Mouse (Mus musculus) heart, adult 18-20 months (tissue): ENCODE measurements at regions not wholly inside any gene's neighbourhood (a gene's known extent, or its start where the extent isn't known, plus 50 kb on each side); places are given as distances from the start of the nearest gene placed in this dataset.
A peak's percentile ranks its signal among the peaks of the same experiment; 100 is the strongest.

Source experiments
- DNase-seq, 2 experiments: peaks; one replicate each; pipeline ENCODE4 v3.0.0; 2021 to 2022; ENCODE audit warnings: mixed read lengths in 1 of 2

GRCm38 (mm10) chr4:107736866-107737265, 52.8 kb upstream of the Dmrtb1 start:
- no peak for DNase-seq

- DNase-seq, result peak; percentile 63 to 89
These were observed 53.9 kb upstream of the Dmrtb1 start for GRCm38 (mm10) chr4:107737907-107738306.

DNA sequence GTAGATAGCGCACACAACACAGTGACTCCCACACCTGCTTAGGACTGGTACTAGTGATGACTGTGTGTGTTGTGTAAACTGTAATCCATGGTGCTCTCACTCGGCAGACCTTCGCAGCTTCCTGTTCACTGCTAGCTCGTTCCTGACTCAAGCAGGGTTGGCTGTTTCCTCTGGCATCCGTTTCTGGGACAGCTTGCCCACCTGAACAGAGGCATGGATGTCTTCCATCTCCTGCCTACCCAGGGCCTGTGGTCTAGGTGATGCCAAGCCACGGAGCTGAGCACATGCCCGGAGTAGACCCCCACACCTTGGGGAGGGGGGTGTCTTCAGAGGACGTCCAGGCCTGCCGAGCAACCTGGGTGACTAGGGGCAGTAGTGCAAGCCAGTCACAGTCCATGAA, 54.7 kb upstream of the Dmrtb1 start:
- DNase-seq, result no peak

DNA sequence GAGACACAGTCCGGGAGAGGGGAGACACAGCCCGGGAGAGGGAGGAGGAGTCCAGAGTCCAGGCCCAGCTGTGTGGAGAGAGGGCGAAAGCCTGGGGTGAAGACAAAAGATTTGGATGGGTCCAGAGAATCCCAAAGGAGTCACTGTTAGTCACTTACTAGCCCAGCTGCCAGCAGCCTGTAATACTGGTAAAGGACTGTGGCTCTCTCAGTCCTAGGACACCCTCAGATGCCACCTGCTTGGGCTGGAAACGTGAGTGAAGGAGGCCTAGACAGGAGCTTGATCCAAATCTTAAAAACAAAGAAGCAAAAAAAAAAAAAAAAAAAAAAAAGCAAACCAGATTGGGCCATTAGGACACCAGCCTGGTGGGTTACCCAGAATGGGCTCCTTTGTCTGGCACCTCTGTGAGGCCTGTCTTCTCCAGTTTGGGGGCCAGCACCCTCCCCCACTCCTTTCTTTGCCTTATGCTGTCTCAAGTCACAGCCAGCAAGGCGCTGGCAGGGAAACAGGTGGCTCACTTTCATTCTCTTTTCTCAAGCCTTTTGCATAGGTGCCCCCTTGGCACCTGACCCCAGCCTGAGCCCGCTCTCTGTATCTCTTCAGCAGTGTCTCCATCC, 55.9 kb upstream of the Dmrtb1 start:
- no peak for DNase-seq

DNA sequence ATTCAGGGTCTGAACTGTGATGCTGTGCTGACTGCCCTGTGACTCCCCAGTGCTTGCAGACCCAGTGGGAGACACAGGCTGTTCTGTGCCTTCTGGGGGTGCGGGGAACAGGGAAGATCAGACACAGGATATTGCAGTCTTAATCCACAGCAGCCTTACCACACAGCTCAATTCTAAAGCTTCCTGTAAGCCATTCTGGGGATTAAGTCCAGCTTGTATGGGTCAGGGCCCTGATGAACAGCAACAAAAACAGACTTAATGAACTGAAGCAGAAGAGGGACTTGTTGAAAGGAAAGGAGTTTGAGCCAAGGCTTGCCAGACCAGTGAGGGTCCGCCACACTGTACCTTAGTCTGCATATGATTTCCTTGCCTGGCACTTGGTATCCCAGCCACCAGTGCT, 58.4 kb upstream of the Lrp8 start:
- no peak for DNase-seq

GRCm38 (mm10) chr4:107746366-107746765, 55.7 kb upstream of the Lrp8 start:
- DNase-seq, result no peak

DNA sequence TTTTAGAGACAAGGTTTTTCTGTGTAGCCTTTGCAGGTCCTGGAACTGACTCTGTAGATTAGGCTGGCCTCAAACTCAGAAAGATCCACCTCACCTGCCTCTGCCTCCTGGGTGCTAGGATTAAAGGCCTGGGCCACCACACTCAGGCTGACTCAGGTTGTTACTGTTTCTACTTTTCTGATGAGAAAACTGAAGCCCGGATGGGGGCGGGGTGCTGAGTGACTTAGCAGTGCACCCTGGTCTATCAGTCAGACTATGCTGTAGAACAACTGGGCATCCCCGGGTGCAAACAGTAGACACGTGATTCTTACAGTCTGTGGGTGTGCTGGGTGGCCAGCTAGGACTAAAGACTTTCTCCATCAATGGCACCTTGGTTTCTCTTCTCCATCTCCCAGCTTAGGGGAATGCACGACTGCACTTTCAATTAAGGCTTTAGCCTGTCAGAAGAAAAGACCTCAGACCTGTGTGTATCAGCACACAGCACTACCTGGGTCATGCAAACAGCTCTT, 55.1 kb upstream of the Lrp8 start:
- DNase-seq, result no peak

DNA sequence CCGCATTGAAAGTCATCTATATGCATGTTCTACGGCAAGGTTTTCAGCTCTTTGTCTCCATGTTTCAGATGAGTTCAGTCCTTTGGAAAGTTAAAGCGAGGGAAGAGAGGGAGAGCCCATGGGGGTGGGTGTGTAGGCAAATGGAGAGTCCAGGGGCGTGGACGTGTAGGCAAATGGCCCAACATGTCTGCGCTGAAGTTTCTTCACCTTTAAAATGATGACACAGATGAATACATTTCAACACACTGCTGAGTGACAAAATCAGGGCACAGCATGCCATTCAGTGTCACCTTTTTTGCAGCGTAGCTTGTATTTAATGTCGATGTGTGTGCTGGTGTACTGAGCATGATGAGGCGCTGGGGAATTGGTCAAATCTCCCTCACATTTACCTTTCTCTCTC, 54.6 kb upstream of the Lrp8 start:
- no peak for DNase-seq

DNA sequence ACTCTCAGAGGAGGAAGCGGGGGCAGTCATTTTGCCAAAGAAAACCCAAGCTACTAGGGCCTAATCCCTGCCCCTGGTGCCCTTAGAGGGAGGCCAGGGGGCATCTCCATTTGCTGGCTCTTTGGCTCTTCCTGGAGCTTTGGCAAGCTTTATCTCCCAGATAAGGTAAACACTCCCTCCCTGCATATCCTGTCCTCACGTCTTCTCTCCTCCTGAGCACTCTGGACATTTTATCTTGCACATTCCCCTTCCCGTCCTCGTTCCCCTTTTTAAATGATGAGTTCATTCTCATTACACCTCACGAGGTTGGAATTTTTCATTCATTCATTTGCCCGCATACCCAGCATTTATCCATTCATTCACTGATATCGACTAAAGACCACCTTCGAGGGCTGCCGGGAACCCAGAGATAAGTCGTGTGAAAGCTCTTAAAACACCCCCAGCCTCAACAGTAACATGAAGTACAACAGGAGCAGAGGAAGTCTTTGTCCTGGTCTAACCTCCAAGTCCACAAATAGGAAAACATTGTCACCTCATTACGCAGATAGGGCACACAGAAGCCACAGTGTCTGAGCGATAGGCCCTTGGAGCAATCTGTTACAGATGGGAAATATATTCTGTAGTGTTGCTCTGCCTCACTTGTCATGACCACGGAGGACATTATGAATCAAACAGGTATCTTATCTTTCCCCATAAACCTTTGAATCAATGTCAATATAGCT, 54.0 kb upstream of the Lrp8 start:
- DNase-seq, result no peak

DNA sequence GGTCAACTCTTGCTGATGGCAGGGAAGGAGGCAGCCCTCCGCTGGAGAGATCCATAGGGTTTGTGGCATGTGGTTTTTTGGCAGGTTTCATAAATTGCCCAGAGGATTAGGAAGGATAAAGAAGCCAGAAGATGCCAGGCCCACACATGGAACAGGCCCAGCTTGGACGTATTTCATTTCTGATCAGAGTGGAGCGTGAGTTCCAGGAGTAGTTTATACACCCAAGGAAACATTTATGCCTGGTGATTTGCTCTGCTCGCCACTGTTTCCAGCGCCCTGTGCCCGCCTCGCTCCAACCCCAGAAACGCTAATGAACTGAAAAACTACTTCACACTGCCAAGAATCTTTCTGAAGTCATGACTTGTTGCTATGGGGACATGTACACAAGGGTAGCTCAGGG, 53.0 kb upstream of the Lrp8 start:
- no peak for DNase-seq

GRCm38 (mm10) chr4:107750017-107750416, 52.0 kb upstream of the Lrp8 start:
- DNase-seq, result no peak
